Mouse (Mus musculus): ENCODE measurements around the gene Tmem117. TPM values are rescaled to one million over a fixed set of nuclear protein-coding genes. Genes with fewer than 3 reads are reported as not detected.

Tmem117 gene
- polyA plus RNA-seq, 1 experiment from 2014 or later: 8.0 TPM

DNA sequence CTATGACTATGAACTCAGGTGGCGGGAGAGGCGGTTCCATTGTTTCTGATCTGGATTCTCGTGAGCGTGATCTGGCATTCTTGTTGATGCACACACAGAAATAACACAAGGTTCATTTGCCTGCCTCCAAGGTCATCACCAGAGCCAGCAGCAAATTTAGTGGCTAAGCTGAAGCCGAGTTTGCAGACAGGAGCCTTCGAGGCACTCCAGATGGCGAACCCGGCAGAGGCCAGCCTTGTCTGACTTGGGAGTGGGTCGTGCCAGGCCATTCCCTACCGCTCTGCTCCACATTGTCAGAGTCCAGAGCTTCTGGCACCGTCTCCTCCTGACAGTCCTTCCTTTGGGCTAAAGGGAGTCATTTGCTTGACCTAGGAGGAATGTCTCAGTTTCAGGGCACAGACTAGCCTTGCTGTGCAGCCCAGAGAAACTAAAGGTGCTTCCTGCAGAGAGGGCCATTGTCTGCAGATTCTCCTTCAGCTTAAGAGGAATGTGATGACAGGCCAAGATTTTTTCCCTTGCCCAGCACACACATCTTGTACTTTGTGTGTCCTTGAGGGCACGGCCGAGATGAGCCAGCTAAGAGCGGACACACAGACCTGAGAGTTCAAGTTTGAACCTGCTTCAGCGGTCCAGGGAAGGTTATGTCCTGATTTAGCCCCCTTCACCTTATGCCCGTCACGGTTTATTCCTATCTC, 20.2 kb downstream of the Tmem117 start:
- H3K27ac ChIP-seq (replicated peaks): no peak overlapping the region
- H3K36me3 ChIP-seq: no peaks in the 10 kb centered on the region
- no peak overlapping the region for H3K9ac ChIP-seq
- H3K27me3 ChIP-seq: no peaks in the 10 kb centered on the region
- no peaks in the 10 kb centered on the region for H3K9me3 ChIP-seq (replicated peaks)
- 54% methylated on average over 17 of the region's 17 CpGs for WGBS
- ATAC-seq (ENCODE audit: insufficient number of reproducible peaks, low FRiP score, low TSS enrichment, low read depth): no peak
- peaks cover 6% of the 10 kb centered on the region; the same call in 1 of the 2 replicates for H3K4me1 ChIP-seq
- H3K4me2 ChIP-seq (replicated peaks): no peak overlapping the region
- no peak overlapping the region for H3K4me3 ChIP-seq (replicated peaks)

DNA sequence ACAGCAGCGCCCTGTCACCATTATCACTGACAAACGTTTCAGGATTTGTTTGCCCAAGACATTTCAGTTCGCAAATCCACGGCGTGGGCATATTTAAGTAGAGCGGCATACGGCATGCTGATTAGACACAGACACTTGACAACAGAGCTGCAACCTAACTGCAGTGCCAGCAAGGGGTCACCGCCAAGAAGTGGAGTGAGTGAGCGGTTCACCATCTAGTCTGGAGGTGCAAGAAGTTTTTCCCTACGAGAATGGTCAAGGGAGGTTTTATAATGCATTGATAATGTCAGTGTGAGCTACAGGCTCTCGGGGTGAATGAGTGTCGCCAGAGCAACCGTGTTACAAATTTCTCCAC, 20.7 kb downstream of the Tmem117 start:
- Histone ChIP-seq H3K9me3 (replicated peaks) (no peaks in the 10 kb centered on the region), H3K9ac (no peak overlapping the region), H3K4me1 (peaks cover 6% of the 10 kb centered on the region; the same call in 1 of the 2 replicates), H3K27me3 (no peaks in the 10 kb centered on the region), H3K4me3 (replicated peaks) (no peak overlapping the region), H3K27ac (replicated peaks) (no peak overlapping the region), H3K4me2 (replicated peaks) (no peak overlapping the region), H3K36me3 (no peaks in the 10 kb centered on the region)
- WGBS: 56% methylated on average over 13 of the region's 13 CpGs
- ATAC-seq (ENCODE audit: insufficient number of reproducible peaks, low FRiP score, low TSS enrichment, low read depth): no peak

DNA sequence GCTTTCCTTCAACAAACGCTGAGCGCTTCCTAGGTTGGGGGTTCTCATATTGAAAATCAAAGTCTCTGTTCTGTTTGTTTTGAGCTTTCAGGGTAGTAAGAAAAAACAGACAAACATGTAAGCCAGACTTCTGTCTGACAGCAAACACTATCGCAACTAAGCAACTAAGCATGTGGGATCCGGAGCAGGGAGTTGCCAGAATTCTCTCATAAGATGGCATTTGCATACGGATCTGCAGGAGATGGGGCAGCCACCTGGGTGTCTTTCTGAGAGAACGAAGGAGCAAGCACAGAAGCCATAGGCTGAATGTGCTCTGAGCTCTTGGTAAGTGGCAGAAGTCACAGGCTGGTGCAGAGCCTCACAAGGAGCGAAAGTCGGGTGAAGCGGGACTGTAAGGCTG, 22.3 kb downstream of the Tmem117 start:
- H3K27ac ChIP-seq (replicated peaks): no peak overlapping the region

DNA sequence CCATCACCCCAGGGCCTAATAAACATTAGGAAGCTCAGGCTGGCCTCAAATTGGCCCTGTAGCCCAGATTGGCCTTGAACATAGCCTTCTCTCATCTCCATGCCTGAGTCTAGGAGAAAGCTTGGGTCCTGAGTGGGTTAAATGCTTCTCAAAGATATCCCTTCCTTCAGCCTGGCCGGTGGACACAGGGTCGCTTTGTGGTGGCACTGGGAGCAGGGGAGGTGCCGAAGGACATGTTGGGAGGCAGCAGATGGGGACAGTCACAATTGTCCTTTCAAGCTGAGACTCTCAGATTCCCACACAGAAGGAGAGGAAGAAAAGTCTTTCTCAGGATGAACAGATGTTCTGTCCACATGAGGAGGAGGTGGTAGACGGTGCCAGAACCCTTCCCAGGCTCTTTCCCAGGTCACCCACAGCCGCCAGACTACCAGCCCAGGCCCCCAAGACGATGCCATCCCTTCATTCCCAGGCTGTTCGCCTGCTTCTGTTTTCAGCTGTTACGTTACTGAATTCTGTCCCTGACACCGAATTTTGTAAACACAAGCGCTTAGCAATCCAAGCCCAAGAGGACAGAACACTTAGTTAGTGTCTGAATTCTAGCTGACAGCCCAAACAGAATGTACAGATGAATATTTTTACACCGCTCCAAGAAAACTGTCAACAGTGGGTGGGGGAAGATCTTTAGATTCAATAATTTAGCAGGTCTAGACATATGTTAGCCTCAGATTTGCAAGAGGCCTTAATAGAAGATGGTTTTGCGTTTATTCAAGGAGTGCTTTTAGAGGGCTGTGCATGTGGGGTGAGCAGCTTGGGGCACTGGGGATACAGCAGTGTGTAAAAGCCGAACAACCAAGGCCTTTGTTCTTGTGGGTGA, 23.2 kb downstream of the Tmem117 start:
- WGBS: 57% methylated on average over 13 of the region's 13 CpGs
- Histone ChIP-seq H3K4me2 (replicated peaks) (no peak overlapping the region), H3K9ac (no peak overlapping the region), H3K36me3 (no peaks in the 10 kb centered on the region), H3K27me3 (no peaks in the 10 kb centered on the region), H3K4me1 (peaks cover 7% of the 10 kb centered on the region; the same call in 1 of the 2 replicates), H3K4me3 (replicated peaks) (no peak overlapping the region), H3K27ac (replicated peaks) (no peak overlapping the region), H3K9me3 (replicated peaks) (no peaks in the 10 kb centered on the region)
- no peak for ATAC-seq (ENCODE audit: insufficient number of reproducible peaks, low FRiP score, low TSS enrichment, low read depth)

More for the DNA sequence above, 22.3 kb downstream of the Tmem117 start:
- Histone ChIP-seq H3K36me3 (no peaks in the 10 kb centered on the region), H3K27me3 (no peaks in the 10 kb centered on the region), H3K9ac (no peak overlapping the region), H3K9me3 (replicated peaks) (no peaks in the 10 kb centered on the region), H3K4me2 (replicated peaks) (no peak overlapping the region), H3K4me3 (replicated peaks) (no peak overlapping the region), H3K4me1 (peaks cover 6% of the 10 kb centered on the region; the same call in 1 of the 2 replicates)
- no peak for ATAC-seq (ENCODE audit: insufficient number of reproducible peaks, low FRiP score, low TSS enrichment, low read depth)
- WGBS: 65% methylated on average over 9 of the region's 9 CpGs

DNA sequence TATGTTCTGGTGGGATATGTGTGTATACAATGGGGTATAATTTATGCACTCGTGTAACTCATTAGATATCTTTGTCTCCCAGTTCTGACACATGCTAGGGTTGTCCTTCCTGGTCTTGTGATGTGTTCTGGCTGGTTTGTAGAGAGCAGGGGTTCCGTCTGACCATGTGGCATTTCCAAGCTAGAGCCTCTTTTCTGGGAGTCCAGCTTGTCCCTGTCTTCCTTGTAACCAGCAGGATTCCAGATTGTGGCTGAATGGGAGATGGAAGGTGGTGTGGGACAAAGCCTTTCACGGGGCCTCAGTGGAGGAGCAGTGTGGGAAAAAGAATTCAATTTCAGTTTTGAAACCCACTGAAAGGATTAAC, 23.8 kb downstream of the Tmem117 start:
- Histone ChIP-seq H3K4me1 (peaks cover 13% of the 10 kb centered on the region; the same call in 1 of the 2 replicates), H3K4me2 (replicated peaks) (no peak overlapping the region), H3K4me3 (replicated peaks) (no peak overlapping the region), H3K9ac (no peak overlapping the region), H3K27ac (replicated peaks) (no peak overlapping the region), H3K27me3 (no peaks in the 10 kb centered on the region), H3K9me3 (replicated peaks) (no peaks in the 10 kb centered on the region), H3K36me3 (no peaks in the 10 kb centered on the region)
- 62% methylated on average over 3 of the region's 3 CpGs for WGBS
- ATAC-seq (ENCODE audit: insufficient number of reproducible peaks, low FRiP score, low TSS enrichment, low read depth): no peak

DNA sequence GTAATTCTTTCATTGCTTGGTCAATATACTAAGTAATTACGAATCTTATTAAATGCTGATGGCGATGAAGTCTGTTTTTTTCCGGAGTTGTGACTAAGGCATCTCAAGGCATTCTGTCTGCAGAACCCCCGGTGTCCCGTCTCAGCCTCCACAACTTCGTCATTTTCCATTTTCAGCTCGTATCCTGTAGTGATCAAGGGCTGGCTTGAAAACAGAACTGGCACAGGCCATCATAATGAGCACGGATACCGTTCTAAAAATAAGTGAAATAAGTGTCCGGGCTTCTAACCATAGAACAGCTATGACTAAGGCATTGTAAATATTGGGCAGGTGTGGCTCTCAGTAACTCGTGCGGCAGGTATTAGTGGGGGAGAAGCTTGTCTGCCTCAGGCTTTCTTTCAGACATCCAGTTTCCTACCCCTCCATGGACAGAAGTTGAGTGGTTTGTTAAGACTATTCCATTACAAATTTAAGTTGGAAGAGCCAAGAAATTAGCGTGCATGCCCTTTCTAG, 26.8 kb downstream of the Tmem117 start:
- Histone ChIP-seq H3K4me1 (peaks cover 29% of the 10 kb centered on the region), H3K9me3 (replicated peaks) (no peaks in the 10 kb centered on the region), H3K4me3 (replicated peaks) (no peak overlapping the region), H3K9ac (no peak overlapping the region), H3K36me3 (no peaks in the 10 kb centered on the region), H3K4me2 (replicated peaks) (no peak overlapping the region), H3K27me3 (no peaks in the 10 kb centered on the region), H3K27ac (replicated peaks) (no peak overlapping the region)
- 79% methylated on average over 13 of the region's 13 CpGs for WGBS
- ATAC-seq (ENCODE audit: insufficient number of reproducible peaks, low FRiP score, low TSS enrichment, low read depth): no peak

DNA sequence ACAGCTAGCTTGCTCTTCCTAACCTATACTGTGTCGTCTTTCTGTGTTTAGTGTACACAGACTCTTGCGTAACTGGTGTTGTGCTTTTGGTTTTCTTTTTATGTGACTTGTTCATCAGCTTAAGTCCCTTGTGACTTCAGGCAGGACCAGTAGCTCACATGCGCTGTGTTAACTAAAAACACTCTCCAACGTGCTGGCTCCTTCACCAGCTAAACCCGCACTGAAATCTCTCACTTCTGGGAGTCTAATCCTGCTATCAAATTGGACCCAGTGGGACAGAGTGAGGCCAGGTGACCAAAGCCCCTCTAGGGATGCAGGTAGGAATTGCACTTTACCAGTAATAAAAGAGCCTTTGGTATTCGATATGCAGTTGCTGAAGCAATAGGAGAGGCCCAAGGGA, 28.9 kb downstream of the Tmem117 start:
- H3K27me3 ChIP-seq: no peaks in the 10 kb centered on the region
- no peak overlapping the region for H3K4me3 ChIP-seq (replicated peaks)
- WGBS: 28% methylated on average over 6 of the region's 6 CpGs
- peak overlapping the region; percentile 65; the same call in 1 of the 2 replicates for H3K27ac ChIP-seq (replicated peaks)
- no peak overlapping the region for H3K9ac ChIP-seq
- ATAC-seq (ENCODE audit: insufficient number of reproducible peaks, low FRiP score, low TSS enrichment, low read depth): peak; percentile 32; the same call in 1 of the 2 replicates
- peaks cover 32% of the 10 kb centered on the region for H3K4me1 ChIP-seq
- H3K36me3 ChIP-seq: no peaks in the 10 kb centered on the region
- no peaks in the 10 kb centered on the region for H3K9me3 ChIP-seq (replicated peaks)
- no peak overlapping the region for H3K4me2 ChIP-seq (replicated peaks)

DNA sequence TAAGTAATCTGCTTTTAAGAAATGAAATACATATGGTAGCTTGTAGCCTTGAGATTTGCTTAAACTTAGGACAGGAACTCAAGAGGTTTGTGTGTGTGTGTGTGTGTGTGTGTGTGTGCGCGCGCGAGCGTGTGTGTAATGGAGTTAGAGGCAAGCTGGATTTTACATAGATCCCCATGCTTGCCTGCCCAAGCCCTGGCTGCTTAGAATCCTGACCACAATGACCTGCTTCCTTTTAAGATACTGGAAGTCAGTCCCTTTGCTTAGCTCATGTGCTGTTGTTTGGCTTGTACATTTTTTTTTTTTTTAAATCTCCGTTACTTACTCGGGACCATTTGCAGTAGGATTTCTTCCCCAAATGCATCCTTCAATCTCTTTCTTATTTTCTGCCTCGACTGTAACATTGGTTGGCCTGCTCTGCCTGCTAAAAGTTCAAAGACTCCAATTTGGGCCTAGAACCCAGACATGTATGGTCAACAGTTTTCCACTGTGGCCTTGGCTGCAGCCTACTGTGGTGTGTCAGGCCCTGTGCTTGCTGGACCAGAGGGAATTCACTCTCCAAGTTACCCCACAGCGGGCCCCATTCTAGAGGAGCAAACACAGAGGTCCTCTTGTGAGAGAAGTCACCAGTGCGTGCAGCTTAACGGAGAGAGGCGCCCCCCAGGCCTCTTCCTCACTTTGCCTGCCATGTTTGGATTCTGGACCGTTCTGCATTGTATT, 29.5 kb downstream of the Tmem117 start:
- no peaks in the 10 kb centered on the region for H3K36me3 ChIP-seq
- H3K27me3 ChIP-seq: no peaks in the 10 kb centered on the region
- peak overlapping the region; percentile 65 for H3K27ac ChIP-seq (replicated peaks)
- peaks cover 32% of the 10 kb centered on the region for H3K4me1 ChIP-seq
- no peak overlapping the region for H3K9ac ChIP-seq
- no peak overlapping the region for H3K4me3 ChIP-seq (replicated peaks)
- no peaks in the 10 kb centered on the region for H3K9me3 ChIP-seq (replicated peaks)
- peak; percentile 17; the same call in 1 of the 2 replicates for ATAC-seq (ENCODE audit: insufficient number of reproducible peaks, low FRiP score, low TSS enrichment, low read depth)
- WGBS: 44% methylated on average over 13 of the region's 13 CpGs
- no peak overlapping the region for H3K4me2 ChIP-seq (replicated peaks)

DNA sequence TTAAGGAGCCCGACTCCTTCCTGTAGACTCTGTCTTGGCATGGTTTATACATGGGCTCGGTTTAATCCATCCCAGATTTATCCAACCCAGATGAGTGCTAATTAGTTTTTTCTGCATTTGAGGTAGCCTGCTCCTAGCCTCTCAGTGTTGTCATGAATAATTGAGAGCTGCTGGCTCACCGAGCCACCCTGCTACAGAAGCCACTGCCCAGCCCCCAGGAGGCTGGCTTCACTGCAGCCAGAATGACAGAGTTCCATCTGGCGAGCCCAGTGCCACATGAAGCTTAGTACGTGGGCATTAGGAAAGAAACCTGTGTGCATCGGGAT, 30.0 kb downstream of the Tmem117 start:
- peak; percentile 66 for ATAC-seq (ENCODE audit: insufficient number of reproducible peaks, low FRiP score, low TSS enrichment, low read depth)
- peak overlapping the region; percentile 65 for H3K27ac ChIP-seq (replicated peaks)
- H3K9me3 ChIP-seq (replicated peaks): no peaks in the 10 kb centered on the region
- H3K36me3 ChIP-seq: no peaks in the 10 kb centered on the region
- H3K27me3 ChIP-seq: no peaks in the 10 kb centered on the region
- H3K9ac ChIP-seq: no peak overlapping the region
- no peak overlapping the region for H3K4me3 ChIP-seq (replicated peaks)
- H3K4me2 ChIP-seq (replicated peaks): no peak overlapping the region
- 26% methylated on average over 6 of the region's 6 CpGs for WGBS
- H3K4me1 ChIP-seq: peaks cover 32% of the 10 kb centered on the region

DNA sequence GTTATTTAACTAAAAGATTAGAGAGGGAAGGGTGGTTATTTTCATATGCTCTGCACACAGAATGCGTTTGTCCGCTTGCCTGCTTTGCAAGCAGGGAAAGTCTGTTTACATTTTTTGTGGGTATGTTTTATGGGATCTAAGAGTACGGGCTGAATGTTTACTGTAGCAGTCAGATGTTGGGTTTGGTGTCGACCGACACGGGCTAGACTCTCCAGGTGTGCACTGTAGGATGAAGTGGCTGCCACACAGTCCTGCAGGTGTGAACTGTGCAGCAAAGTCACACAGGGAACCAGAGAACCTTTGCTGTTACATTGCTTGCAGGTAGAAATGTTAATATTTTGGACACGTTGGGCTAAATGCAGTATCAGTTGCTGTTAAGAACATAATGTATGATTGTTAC, 31.9 kb downstream of the Tmem117 start:
- Histone ChIP-seq H3K4me3 (replicated peaks) (no peak overlapping the region), H3K4me1 (peaks cover 32% of the 10 kb centered on the region), H3K9ac (no peak overlapping the region), H3K27me3 (no peaks in the 10 kb centered on the region), H3K36me3 (no peaks in the 10 kb centered on the region), H3K27ac (replicated peaks) (no peak overlapping the region; the same call in 1 of the 2 replicates), H3K9me3 (replicated peaks) (no peaks in the 10 kb centered on the region), H3K4me2 (replicated peaks) (no peak overlapping the region)
- 33% methylated on average over 7 of the region's 7 CpGs for WGBS
- ATAC-seq (ENCODE audit: insufficient number of reproducible peaks, low FRiP score, low TSS enrichment, low read depth): no peak

DNA sequence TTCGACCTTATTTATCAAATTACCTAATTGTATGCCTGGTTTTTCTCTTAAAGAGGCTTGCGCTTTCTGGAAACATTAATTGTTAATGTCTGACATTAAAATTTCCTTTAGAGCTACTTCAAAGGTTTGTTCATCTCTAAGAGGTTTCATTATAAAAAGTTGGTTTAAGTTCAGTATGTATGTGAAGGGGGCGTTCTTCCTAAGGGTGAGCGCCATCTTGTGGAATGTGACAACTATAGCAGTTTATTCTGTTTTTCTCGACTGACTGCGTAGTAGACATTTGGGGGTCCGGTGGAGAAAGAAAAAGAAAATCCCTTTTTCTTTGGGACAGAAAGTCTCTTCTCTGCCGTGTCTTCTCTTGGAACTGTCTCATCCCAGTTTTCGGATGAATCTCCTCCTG, 32.4 kb downstream of the Tmem117 start:
- Histone ChIP-seq H3K4me1 (peaks cover 32% of the 10 kb centered on the region), H3K9ac (no peak overlapping the region), H3K27ac (replicated peaks) (no peak overlapping the region), H3K4me3 (replicated peaks) (no peak overlapping the region), H3K36me3 (no peaks in the 10 kb centered on the region), H3K27me3 (no peaks in the 10 kb centered on the region), H3K9me3 (replicated peaks) (no peaks in the 10 kb centered on the region), H3K4me2 (replicated peaks) (no peak overlapping the region)
- ATAC-seq (ENCODE audit: insufficient number of reproducible peaks, low FRiP score, low TSS enrichment, low read depth): no peak
- WGBS: 13% methylated on average over 9 of the region's 9 CpGs
